Mouse (Mus musculus): ENCODE results near the gene Gmfb. TPM values are rescaled to one million over a fixed set of nuclear protein-coding genes. Genes with fewer than 3 reads are reported as not detected.

Gene Gmfb
- polyA plus RNA-seq, 1 experiment, result 67.7 TPM

DNA sequence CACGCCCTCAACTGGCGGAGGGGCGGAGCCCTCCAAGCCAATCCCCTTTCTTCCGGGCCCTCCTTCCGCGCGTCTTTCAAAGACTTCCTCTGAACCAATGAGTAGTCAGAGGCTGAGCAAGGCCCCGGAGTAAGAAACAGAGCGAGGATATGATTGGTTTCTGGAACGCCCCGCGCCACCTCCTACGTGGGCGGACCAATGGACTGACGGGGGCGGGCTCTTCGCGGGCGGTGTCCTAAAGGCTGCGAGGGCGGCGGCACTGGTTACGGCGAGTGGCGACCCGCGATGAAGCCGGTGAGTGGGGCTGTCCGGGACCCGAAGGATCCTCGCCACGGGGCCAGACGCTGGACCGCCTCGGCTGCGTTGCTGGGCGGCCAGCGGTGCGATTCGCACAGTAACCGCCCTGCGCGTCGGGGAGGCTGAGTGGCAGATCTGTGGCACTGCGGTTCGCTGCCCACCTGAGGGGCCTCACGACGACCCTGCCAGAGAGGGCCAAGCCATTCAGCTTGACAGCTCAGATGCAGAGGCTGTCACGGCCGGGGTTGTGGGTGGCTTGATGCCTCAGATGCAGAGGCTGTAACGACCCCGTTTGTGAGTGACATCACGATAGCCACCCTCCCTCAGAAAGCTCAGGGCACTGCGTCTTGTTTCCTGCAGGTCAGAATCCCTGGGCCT, 61.5 kb downstream of the Gmfb start, which contains the start of gene Cdkn3:
Cdkn3 (plus strand) TSS at position 187 of the 675 bp plus-strand sequence.
- TF ChIP-seq POLR2A (IDR thresholded peaks at IDR 0.05; ENCODE audit: borderline replicate concordance, insufficient read depth, low read length) (no peak), CTCF (IDR thresholded peaks at IDR 0.05; ENCODE audit: borderline replicate concordance, insufficient read depth, low read depth, low read length) (no peak)
- under 1% methylated on average over 54 of the region's 54 CpGs for WGBS
- Histone ChIP-seq H3K27ac (ENCODE audit: insufficient read depth, low read length) (no peak within 1 kb of the TSS), H3K27me3 (ENCODE audit: control insufficient read depth, insufficient read depth, low read length) (no peaks in the 10 kb centered on the region), H3K4me1 (ENCODE audit: control insufficient read depth, insufficient read depth, low read length) (0 out of 2 replicates have a peak, but pooled peaks cover 3% of the 10 kb centered on the region), H3K4me3 (replicated peaks; ENCODE audit: insufficient read depth, low read depth, low read length) (peak within 1 kb of the TSS; percentile 60)
- DNase-seq, result peak; percentile 78 to 86

- TF ChIP-seq POLR2A (IDR thresholded peaks at IDR 0.05; ENCODE audit: borderline replicate concordance, insufficient read depth, low read length) (no peak), CTCF (IDR thresholded peaks at IDR 0.05; ENCODE audit: borderline replicate concordance, insufficient read depth, low read depth, low read length) (no peak)
- H3K27ac ChIP-seq (ENCODE audit: insufficient read depth, low read length), result no peak overlapping the region
- no peak for DNase-seq
- WGBS, result 2% methylated on average over 7 of the region's 7 CpGs
- peak overlapping the region; percentile 60 for H3K4me3 ChIP-seq (replicated peaks; ENCODE audit: insufficient read depth, low read depth, low read length)
- H3K27me3 ChIP-seq (ENCODE audit: control insufficient read depth, insufficient read depth, low read length), result no peaks in the 10 kb centered on the region
- 0 out of 2 replicates have a peak, but pooled peaks cover 3% of the 10 kb centered on the region for H3K4me1 ChIP-seq (ENCODE audit: control insufficient read depth, insufficient read depth, low read length)
These were observed 62.1 kb downstream of the Gmfb start for GRCm38 (mm10) chr14:46759970-46760354.

Other genes starting within 250 kb of the Gmfb start
- 0.36 and 0.78 TPM in 2 replicates for gene Cdkn3, start 61.7 kb downstream of the Gmfb start, polyA plus RNA-seq (2012; rRNA removed)
- 121 TPM in 2 replicates for gene Cnih1, start 33.8 kb downstream of the Gmfb start, polyA plus RNA-seq (2012; rRNA removed)
- gene Cgrrf1, start 9.9 kb upstream of the Gmfb start, polyA plus RNA-seq (2012; rRNA removed), result 63.4 and 63.6 TPM in 2 replicates
- gene Samd4, start 60.6 kb upstream of the Gmfb start, polyA plus RNA-seq (2012; rRNA removed), result 23.8 and 24.0 TPM in 2 replicates

Data from cerebellum, adult 2 months (tissue).